Mouse (Mus musculus): Measurements from ENCODE around the gene Lexm. TPM values are rescaled to one million over a fixed set of nuclear protein-coding genes. Genes with fewer than 3 reads are reported as not detected.

The Lexm gene
- polyA plus RNA-seq, 1 experiment from 2014 or later = not detected

- no peak overlapping the region for H3K9ac ChIP-seq
- H3K36me3 ChIP-seq = no peaks in the 10 kb centered on the region
- no peak overlapping the region for H3K4me2 ChIP-seq
- no peaks in the 10 kb centered on the region for H3K27me3 ChIP-seq
- H3K4me1 ChIP-seq = peaks cover 17% of the 10 kb centered on the region
- no peak for ATAC-seq (ENCODE audit: insufficient number of reproducible peaks, low FRiP score, low TSS enrichment, low read depth)
- H3K27ac ChIP-seq = no peak overlapping the region
- no peak overlapping the region for H3K4me3 ChIP-seq
- H3K9me3 ChIP-seq = no peaks in the 10 kb centered on the region
- 70% methylated on average over 5 of the region's 5 CpGs for WGBS
Observed at GRCm38 (mm10) chr4:106557262-106557661, 59.8 kb downstream of the Lexm start.

GRCm38 (mm10) chr4:106550516-106551166, 66.4 kb downstream of the Lexm start:
- 43% methylated on average over 8 of the region's 8 CpGs for WGBS
- Histone ChIP-seq H3K4me1 (no peaks in the 10 kb centered on the region), H3K4me3 (no peak overlapping the region), H3K36me3 (no peaks in the 10 kb centered on the region), H3K9me3 (no peaks in the 10 kb centered on the region), H3K9ac (no peak overlapping the region), H3K27ac (peak overlapping the region; percentile 19; the same call in 1 of the 2 replicates), H3K27me3 (no peaks in the 10 kb centered on the region), H3K4me2 (no peak overlapping the region)
- 0 out of 2 replicates have a peak, but pooled peaks have one; percentile 44 for ATAC-seq (ENCODE audit: insufficient number of reproducible peaks, low FRiP score, low TSS enrichment, low read depth)

- Histone ChIP-seq H3K27ac (no peak overlapping the region), H3K27me3 (no peaks in the 10 kb centered on the region), H3K4me3 (no peak overlapping the region), H3K4me1 (no peaks in the 10 kb centered on the region), H3K4me2 (no peak overlapping the region), H3K9ac (no peak overlapping the region), H3K36me3 (no peaks in the 10 kb centered on the region), H3K9me3 (no peaks in the 10 kb centered on the region)
- 74% methylated on average over 3 of the region's 3 CpGs for WGBS
- ATAC-seq (ENCODE audit: insufficient number of reproducible peaks, low FRiP score, low TSS enrichment, low read depth) = no peak
Observed at GRCm38 (mm10) chr4:106548113-106548512, 68.9 kb downstream of the Lexm start.

GRCm38 (mm10) chr4:106546896-106547295, 70.1 kb downstream of the Lexm start:
- ATAC-seq (ENCODE audit: insufficient number of reproducible peaks, low FRiP score, low TSS enrichment, low read depth) = no peak
- Histone ChIP-seq H3K4me3 (no peak overlapping the region), H3K9ac (no peak overlapping the region), H3K36me3 (no peaks in the 10 kb centered on the region), H3K9me3 (no peaks in the 10 kb centered on the region), H3K27me3 (no peaks in the 10 kb centered on the region), H3K27ac (no peak overlapping the region), H3K4me1 (no peaks in the 10 kb centered on the region), H3K4me2 (no peak overlapping the region)
- 58% methylated on average over 1 of the region's 1 CpGs for WGBS

- Histone ChIP-seq H3K27me3 (no peaks in the 10 kb centered on the region), H3K4me1 (no peaks in the 10 kb centered on the region), H3K36me3 (no peaks in the 10 kb centered on the region), H3K9ac (no peak overlapping the region), H3K4me2 (no peak overlapping the region), H3K9me3 (no peaks in the 10 kb centered on the region), H3K4me3 (no peak overlapping the region), H3K27ac (no peak overlapping the region)
- ATAC-seq (ENCODE audit: insufficient number of reproducible peaks, low FRiP score, low TSS enrichment, low read depth) = no peak
- 49% methylated on average over 8 of the region's 8 CpGs for WGBS
Observed at GRCm38 (mm10) chr4:106545817-106546373, 71.1 kb downstream of the Lexm start.

- H3K27ac ChIP-seq = no peak overlapping the region
- no peak for ATAC-seq (ENCODE audit: insufficient number of reproducible peaks, low FRiP score, low TSS enrichment, low read depth)
- H3K27me3 ChIP-seq = no peaks in the 10 kb centered on the region
- no peak overlapping the region for H3K9ac ChIP-seq
- H3K4me3 ChIP-seq = no peak overlapping the region
- H3K36me3 ChIP-seq = no peaks in the 10 kb centered on the region
- no peaks in the 10 kb centered on the region for H3K9me3 ChIP-seq
- no peaks in the 10 kb centered on the region for H3K4me1 ChIP-seq
- WGBS = 90% methylated on average over 2 of the region's 2 CpGs
- H3K4me2 ChIP-seq = no peak overlapping the region
Observed at GRCm38 (mm10) chr4:106542211-106542610, 74.8 kb downstream of the Lexm start.

- Histone ChIP-seq H3K27me3 (no peaks in the 10 kb centered on the region), H3K4me2 (no peak overlapping the region), H3K4me1 (no peaks in the 10 kb centered on the region), H3K9me3 (no peaks in the 10 kb centered on the region), H3K4me3 (no peak overlapping the region), H3K36me3 (no peaks in the 10 kb centered on the region), H3K27ac (no peak overlapping the region), H3K9ac (no peak overlapping the region)
- 46% methylated on average over 3 of the region's 3 CpGs for WGBS
- ATAC-seq (ENCODE audit: insufficient number of reproducible peaks, low FRiP score, low TSS enrichment, low read depth) = no peak
Observed at GRCm38 (mm10) chr4:106541491-106541890, 75.5 kb downstream of the Lexm start.

Other genes starting within 250 kb of the Lexm start
- gene Pcsk9, start 152.9 kb downstream of the Lexm start, polyA plus RNA-seq (2015; fragmentation: Nextera tagmentation; extraction: Ambion mirVana) = 5.5 and 6.5 TPM in 2 replicates
- not detected in 2 replicates for gene Bsnd, start 125.0 kb downstream of the Lexm start, polyA plus RNA-seq (2015; fragmentation: Nextera tagmentation; extraction: Ambion mirVana)
- 5.6 and 6.2 TPM in 2 replicates for gene Dhcr24, start 56.2 kb downstream of the Lexm start, polyA plus RNA-seq (2015; fragmentation: Nextera tagmentation; extraction: Ambion mirVana)
- gene Ttc22, start 5.2 kb upstream of the Lexm start, polyA plus RNA-seq (2015; fragmentation: Nextera tagmentation; extraction: Ambion mirVana) = 18.7 and 19.2 TPM in 2 replicates
- 12.4 and 14.0 TPM in 2 replicates for gene Pars2, start 33.8 kb upstream of the Lexm start, polyA plus RNA-seq (2015; fragmentation: Nextera tagmentation; extraction: Ambion mirVana)
- 89.0 and 92.3 TPM in 2 replicates for gene Ttc4, start 61.7 kb upstream of the Lexm start, polyA plus RNA-seq (2015; fragmentation: Nextera tagmentation; extraction: Ambion mirVana)
- gene Mroh7, start 113.7 kb upstream of the Lexm start, polyA plus RNA-seq (2015; fragmentation: Nextera tagmentation; extraction: Ambion mirVana) = 0.15 and 0.29 TPM in 2 replicates
- 0.57 and 0.65 TPM in 2 replicates for gene Fam151a, start 116.6 kb upstream of the Lexm start, polyA plus RNA-seq (2015; fragmentation: Nextera tagmentation; extraction: Ambion mirVana)
- gene Acot11, start 187.8 kb upstream of the Lexm start, polyA plus RNA-seq (2015; fragmentation: Nextera tagmentation; extraction: Ambion mirVana) = 4.0 and 4.8 TPM in 2 replicates